Mouse (Mus musculus) neural tube, embryonic 11.5 days (tissue): ENCODE data around the gene Rassf3. TPM values are rescaled to one million over a fixed set of nuclear protein-coding genes. Genes with fewer than 3 reads are reported as not detected.
A peak's percentile ranks its signal among the peaks of the same experiment; 100 is the strongest.

Source experiments
- ATAC-seq: fragments of 200-750 bp; cut with Nextera tagmentation; 2 replicates; pipeline ENCODE4 v1.8.0; 2017; ENCODE audit warnings: moderate number of reproducible peaks, mild to moderate bottlenecking, moderate TSS enrichment, moderate library complexity; ENCODE audit not compliant: insufficient read depth, low FRiP score, low TSS enrichment
- DNase-seq: peaks from one replicate; pipeline ENCODE4 v3.0.0-alpha.2; 2015; ENCODE audit warnings: low spot score
- H3K27ac ChIP-seq: fragments of 300-500 bp; sonication (generic); 2 replicates; pipeline ENCODE4 v1.5.1; 2014; ENCODE audit warnings: low read depth, mild to moderate bottlenecking, low read length
- H3K27me3 ChIP-seq: fragments of 300-500 bp; sonication (generic); 2 replicates; pipeline ENCODE4 v1.6.1; 2014; ENCODE audit warnings: mild to moderate bottlenecking, low read length, mixed read lengths; ENCODE audit not compliant: control insufficient read depth, insufficient read depth
- H3K36me3 ChIP-seq: fragments of 300-500 bp; sonication (generic); 2 replicates; pipeline ENCODE4 v1.6.1; 2014; ENCODE audit warnings: mild to moderate bottlenecking, low read length, moderate library complexity, mixed read lengths; ENCODE audit not compliant: control insufficient read depth, insufficient read depth
- H3K4me1 ChIP-seq: fragments of 300-500 bp; sonication (generic); 2 replicates; pipeline ENCODE4 v1.6.1; 2014; ENCODE audit warnings: low read length, mixed read lengths; ENCODE audit not compliant: control insufficient read depth, insufficient read depth
- H3K4me2 ChIP-seq: fragments of 300-500 bp; sonication (generic); 2 replicates; pipeline ENCODE4 v1.6.1; 2014; ENCODE audit warnings: low read depth, mild to moderate bottlenecking, moderate library complexity
- H3K4me3 ChIP-seq: fragments of 300-500 bp; sonication (generic); 2 replicates; pipeline ENCODE4 v1.5.1; 2014; ENCODE audit warnings: low read depth, low read length
- H3K9ac ChIP-seq: fragments of 300-500 bp; sonication (generic); 2 replicates; pipeline ENCODE4 v1.6.1; 2014; ENCODE audit warnings: mild to moderate bottlenecking, low read length
- H3K9me3 ChIP-seq: fragments of 300-500 bp; sonication (generic); 2 replicates; pipeline ENCODE4 v1.6.1; 2016; ENCODE audit warnings: low read length; ENCODE audit not compliant: control insufficient read depth
- WGBS: fragments of 180-500 bp; shearing (Covaris S2); extraction: QIAGEN DNeasy Blood & Tissue Kit; methylation state at CpG from one replicate; pipeline ENCODE4 v1.1.7; 2014; 5-methylcytosine and 5-hydroxymethylcytosine counted together
- polyA plus RNA-seq: library from polyadenylated mRNA; unstranded; fragments of >200 nt; fragmentation: Nextera tagmentation; extraction: Ambion mirVana; gene quantifications from 2 replicates; pipeline ENCODE4 v1.2.1, GENCODE M21; 2014

Rassf3 gene
- polyA plus RNA-seq, 1 experiment from 2014 or later = 10.9 TPM

DNA sequence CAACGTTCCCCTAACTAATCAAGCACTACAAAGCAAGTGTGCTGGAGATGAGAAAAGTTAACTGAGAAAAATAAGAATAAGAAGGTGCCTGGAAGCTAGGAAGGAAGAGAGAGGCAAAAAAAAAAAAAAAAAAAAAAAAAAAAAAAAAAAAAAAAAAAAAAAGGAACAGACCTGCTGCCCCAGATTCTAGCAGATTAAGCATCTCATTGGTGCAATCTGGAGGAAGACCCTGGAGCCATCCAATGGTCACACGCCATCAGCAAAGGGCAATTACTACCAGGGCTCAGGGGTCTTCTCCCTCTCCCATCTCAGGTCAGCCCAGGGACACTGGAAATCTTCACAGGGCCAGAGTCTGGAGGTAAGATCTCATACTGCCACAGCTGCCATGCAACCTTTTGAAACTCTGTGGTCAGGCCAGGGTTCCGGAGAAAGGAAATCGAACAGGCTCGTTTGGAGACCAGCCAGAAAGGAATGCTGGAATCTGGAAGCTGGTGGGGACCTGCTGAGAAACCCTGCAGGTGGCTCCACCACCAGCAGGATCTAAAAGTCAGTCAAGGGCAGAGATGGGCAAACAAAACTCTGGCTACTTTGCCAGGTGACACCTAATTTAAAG lies 49.6 kb downstream of the Rassf3 start:
- WGBS = 35% methylated on average over 5 of the region's 5 CpGs
- H3K27me3 ChIP-seq = no peaks in the 10 kb centered on the region

GRCm38 (mm10) chr10:121425506-121426025 lies 50.6 kb downstream of the Rassf3 start:
- ATAC-seq (no peak), DNase-seq (no peak)
- Histone ChIP-seq H3K4me1 (peaks cover 18% of the 10 kb centered on the region), H3K4me3 (no peak overlapping the region), H3K4me2 (no peak overlapping the region), H3K9ac (no peak overlapping the region), H3K27me3 (no peaks in the 10 kb centered on the region), H3K36me3 (no peaks in the 10 kb centered on the region), H3K27ac (no peak overlapping the region), H3K9me3 (no peaks in the 10 kb centered on the region)
- WGBS = 84% methylated on average over 14 of the region's 14 CpGs

More for the DNA sequence above, 49.6 kb downstream of the Rassf3 start:
- H3K4me2 ChIP-seq = no peak overlapping the region
- no peaks in the 10 kb centered on the region for H3K9me3 ChIP-seq
- H3K9ac ChIP-seq = no peak overlapping the region
- H3K4me1 ChIP-seq = peaks cover 18% of the 10 kb centered on the region
- DNase-seq = no peak
- H3K36me3 ChIP-seq = no peaks in the 10 kb centered on the region
- ATAC-seq = no peak
- H3K4me3 ChIP-seq = no peak overlapping the region
- H3K27ac ChIP-seq = no peak overlapping the region

GRCm38 (mm10) chr10:121425079-121425478 lies 51.1 kb downstream of the Rassf3 start:
- Histone ChIP-seq H3K4me1 (peaks cover 13% of the 10 kb centered on the region), H3K36me3 (no peaks in the 10 kb centered on the region), H3K4me3 (no peak overlapping the region), H3K9me3 (no peaks in the 10 kb centered on the region), H3K27me3 (no peaks in the 10 kb centered on the region), H3K4me2 (no peak overlapping the region), H3K27ac (no peak overlapping the region), H3K9ac (no peak overlapping the region)
- 80% methylated on average over 5 of the region's 5 CpGs for whole genome bisulfite sequencing
- no peak for DNase-seq
- no peak for ATAC-seq

DNA sequence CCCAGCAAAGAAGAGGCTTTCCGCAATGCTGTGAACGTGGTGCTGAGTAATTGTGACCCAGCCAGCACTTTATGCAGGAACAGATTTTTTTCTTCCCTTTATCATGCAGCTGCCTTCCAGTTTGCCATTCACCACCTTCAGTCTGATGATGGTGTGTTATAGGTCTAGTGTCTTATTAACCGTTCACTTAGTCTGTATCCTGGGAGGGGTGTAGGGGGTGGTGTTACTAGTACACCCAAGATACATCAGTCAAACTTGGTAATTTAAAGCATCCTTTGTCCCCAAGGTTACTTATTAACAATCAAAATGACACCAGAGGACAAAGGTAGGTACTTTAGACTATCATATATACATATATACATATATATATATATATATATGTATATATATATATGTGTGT lies 51.7 kb downstream of the Rassf3 start:
- Histone ChIP-seq H3K36me3 (no peaks in the 10 kb centered on the region), H3K9ac (no peak overlapping the region), H3K27ac (no peak overlapping the region), H3K27me3 (no peaks in the 10 kb centered on the region), H3K4me1 (peaks cover 14% of the 10 kb centered on the region), H3K4me2 (no peak overlapping the region), H3K4me3 (no peak overlapping the region), H3K9me3 (no peaks in the 10 kb centered on the region)
- WGBS = 84% methylated on average over 3 of the region's 3 CpGs
- DNase-seq (no peak), ATAC-seq (no peak)

DNA sequence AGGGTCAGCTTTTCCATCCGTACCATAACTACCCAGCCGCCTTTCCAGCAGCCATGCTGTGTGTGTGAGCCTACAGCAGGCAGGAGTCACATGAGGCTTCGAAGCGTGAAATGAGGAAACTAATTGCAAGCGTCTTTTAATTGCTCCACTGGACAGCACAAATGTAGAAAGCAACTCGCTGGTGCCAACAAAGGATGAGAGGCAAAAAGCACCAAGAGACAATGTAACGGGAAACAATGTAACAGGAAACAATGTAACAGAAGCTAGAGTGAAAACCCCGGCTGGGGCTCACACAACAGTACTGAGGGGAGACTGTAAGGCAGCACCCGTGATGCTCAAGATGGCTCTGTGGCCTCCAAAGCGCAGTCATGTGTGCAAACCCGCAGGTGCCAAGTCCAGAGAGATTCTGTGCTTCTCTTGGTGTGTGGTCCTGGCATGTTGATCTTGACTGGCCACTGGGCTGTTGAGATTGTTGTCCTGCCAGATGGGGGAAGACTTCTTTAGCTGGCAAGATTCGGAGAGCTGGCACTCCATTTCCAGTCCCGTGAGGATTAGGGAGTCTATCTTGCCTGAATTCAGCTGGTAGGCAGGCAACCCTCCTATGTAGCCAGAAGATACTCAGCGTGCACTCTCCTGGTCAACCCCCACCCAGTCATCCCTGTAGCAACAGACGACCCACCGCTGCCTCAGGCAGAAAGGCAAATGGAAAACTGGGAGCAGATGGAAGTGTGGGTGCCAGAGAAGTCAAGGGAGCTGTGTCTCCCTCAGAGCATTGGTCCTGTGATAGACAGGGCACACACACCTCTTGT lies 52.4 kb downstream of the Rassf3 start:
- no peaks in the 10 kb centered on the region for H3K36me3 ChIP-seq
- H3K4me3 ChIP-seq = no peak overlapping the region
- no peak overlapping the region for H3K9ac ChIP-seq
- H3K4me1 ChIP-seq = peaks cover 14% of the 10 kb centered on the region
- no peak overlapping the region for H3K4me2 ChIP-seq
- DNase-seq (no peak), ATAC-seq (no peak)
- 56% methylated on average over 16 of the region's 16 CpGs for WGBS
- no peaks in the 10 kb centered on the region for H3K27me3 ChIP-seq
- H3K27ac ChIP-seq = 0 out of 2 replicates have a peak overlapping the region, but pooled peaks have one; percentile 40
- H3K9me3 ChIP-seq = no peaks in the 10 kb centered on the region

DNA sequence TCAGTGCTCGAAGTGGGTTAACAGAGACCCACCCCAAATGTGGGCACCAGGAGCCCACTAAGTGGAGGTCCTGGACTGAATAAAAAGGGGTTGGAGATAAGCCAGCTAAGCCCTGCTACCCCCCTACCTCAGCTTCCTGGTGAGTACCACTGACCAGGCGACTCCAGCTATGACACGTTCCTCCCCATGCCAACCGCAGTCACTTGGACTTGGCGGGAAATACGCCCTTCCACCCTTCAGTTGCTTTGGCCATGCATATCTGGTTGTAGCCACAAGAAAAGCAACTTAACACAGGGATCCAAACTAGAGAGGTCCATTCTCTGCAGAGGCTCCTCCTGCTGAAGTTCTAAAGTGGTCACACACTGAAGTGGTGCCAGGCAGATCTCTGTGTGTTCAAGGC lies 53.9 kb downstream of the Rassf3 start:
- 96% methylated on average over 6 of the region's 6 CpGs for WGBS
- H3K27ac ChIP-seq = no peak overlapping the region
- no peaks in the 10 kb centered on the region for H3K27me3 ChIP-seq
- H3K9ac ChIP-seq = no peak overlapping the region
- H3K4me2 ChIP-seq = no peak overlapping the region
- no peak overlapping the region for H3K4me3 ChIP-seq
- DNase-seq (no peak), ATAC-seq (no peak)
- H3K36me3 ChIP-seq = no peaks in the 10 kb centered on the region
- no peaks in the 10 kb centered on the region for H3K9me3 ChIP-seq
- peaks cover 11% of the 10 kb centered on the region for H3K4me1 ChIP-seq

DNA sequence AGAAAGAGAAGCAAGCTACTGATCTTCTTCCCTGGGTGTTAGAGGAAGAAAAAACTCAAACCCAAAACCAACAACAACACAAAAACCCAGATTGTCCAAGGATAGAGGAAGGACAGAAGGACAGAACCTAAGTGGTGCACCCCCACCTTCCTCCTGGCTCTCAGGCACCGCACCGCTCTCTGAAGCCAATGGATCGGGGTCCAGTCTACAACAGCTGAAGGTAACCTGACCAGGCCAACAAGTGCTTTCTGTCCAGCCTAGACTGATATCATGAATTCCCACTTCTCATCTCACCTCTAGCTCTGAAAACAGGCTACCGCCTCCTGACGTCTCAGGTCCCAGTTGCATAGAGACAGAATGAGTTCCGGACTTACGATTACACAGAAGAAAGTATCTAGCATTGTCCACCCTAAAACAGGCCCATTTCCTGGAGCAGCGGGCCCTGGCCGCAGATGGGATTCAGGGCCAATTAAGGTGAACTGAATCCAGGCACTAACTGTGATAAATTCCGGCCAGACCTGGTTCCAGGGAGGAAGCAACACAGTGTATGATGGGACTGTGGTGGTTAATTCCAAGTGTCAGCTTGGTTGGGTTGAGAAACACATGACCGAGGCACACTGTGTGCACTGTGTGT lies 54.4 kb downstream of the Rassf3 start:
- Histone ChIP-seq H3K27me3 (no peaks in the 10 kb centered on the region), H3K9me3 (no peaks in the 10 kb centered on the region), H3K4me2 (no peak overlapping the region), H3K36me3 (no peaks in the 10 kb centered on the region), H3K4me1 (peaks cover 11% of the 10 kb centered on the region), H3K27ac (no peak overlapping the region), H3K4me3 (no peak overlapping the region), H3K9ac (no peak overlapping the region)
- DNase-seq (no peak), ATAC-seq (no peak)
- 90% methylated on average over 11 of the region's 11 CpGs for WGBS

DNA sequence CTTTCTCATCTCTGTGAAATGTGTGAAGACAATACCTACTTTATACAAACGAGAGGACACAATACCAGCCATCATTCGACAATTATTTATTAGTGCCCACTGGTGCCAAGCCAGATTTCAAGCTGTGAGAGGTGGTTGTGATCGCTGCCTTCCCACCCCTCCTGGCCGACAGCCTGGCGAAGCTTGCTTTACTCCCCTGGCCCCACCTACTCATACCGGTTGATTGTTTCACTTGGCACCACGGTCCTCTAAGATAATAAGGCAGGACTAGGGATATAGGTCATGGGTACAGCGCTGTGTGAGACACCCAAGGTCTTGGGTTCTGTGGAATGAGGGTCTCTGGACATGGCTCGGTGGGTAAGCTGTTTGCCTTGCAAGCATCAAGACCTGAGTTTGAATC lies 55.1 kb downstream of the Rassf3 start:
- ATAC-seq = no peak
- no peaks in the 10 kb centered on the region for H3K9me3 ChIP-seq
- no peak overlapping the region for H3K9ac ChIP-seq
- no peaks in the 10 kb centered on the region for H3K36me3 ChIP-seq
- H3K4me2 ChIP-seq = no peak overlapping the region
- no peak for DNase-seq
- no peaks in the 10 kb centered on the region for H3K27me3 ChIP-seq
- no peak overlapping the region for H3K4me3 ChIP-seq
- peaks cover 9% of the 10 kb centered on the region for H3K4me1 ChIP-seq
- H3K27ac ChIP-seq = no peak overlapping the region
- WGBS = 70% methylated on average over 9 of the region's 9 CpGs
